Mouse (Mus musculus): Measurements from ENCODE around the gene Kri1.
A peak's percentile ranks its signal among the peaks of the same experiment; 100 is the strongest.
"Not testable (repeated sequence)": the region's sequence is repeated elsewhere in the genome, so short reads cannot be mapped to it uniquely, and the experiment has no call there.

Kri1 gene

DNA sequence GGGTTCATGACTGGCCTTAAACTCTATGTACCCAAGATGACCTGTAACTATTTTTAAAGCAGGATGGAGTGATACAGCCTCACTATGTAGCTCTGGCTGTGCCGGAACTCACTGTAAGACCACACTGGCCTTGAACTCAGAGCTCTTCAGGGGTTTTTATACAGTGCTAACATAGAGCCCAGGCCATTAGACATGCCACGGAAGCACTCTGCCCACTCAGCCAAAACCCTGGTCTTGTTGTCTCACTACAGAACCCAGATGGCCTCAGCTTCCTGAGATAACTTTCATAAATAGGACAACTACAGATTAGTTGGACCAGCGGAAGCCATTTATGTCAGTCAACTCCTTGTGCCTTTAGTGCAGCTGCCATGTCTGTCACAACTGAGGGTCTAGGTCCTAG is 13.4 kb downstream of the Kri1 start:
- no peak for DNase-seq (ENCODE audit: low spot score)

DNA sequence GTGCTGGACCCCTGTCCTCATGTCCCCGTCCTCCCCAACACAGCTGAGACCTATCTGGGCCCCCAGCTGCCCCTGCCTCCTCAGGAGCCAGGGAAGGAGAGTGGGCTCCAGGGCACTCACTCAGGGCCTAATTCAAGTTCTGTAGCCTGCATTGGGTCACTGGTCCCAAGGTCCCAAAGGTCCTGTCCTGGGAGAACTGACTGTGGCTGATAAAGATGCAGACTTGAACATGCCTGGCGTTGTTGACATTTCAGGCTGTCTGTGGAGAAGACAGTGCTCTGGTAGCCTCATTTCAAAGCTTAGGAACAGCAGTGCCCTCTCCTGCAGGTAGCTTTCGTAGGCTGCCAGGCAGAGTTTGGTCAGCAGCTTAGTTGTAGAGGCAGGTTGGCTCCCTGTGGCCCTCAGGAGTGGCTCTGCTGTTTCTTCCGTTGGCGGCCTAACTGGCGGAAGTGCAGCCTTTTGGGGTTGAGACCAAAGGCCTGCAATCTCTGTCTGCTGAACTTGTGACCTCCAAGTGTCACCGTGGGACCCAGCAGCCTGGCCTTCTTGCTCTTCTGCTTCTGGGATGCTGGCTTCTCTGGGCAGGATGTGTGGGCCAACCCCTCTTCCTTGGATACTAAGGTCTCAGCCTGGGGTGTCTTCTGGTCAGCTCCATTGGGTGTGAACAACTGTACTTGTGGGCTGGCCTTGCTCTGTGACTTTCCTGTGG is 14.1 kb downstream of the Kri1 start:
- DNase-seq (ENCODE audit: low spot score): no peak

DNA sequence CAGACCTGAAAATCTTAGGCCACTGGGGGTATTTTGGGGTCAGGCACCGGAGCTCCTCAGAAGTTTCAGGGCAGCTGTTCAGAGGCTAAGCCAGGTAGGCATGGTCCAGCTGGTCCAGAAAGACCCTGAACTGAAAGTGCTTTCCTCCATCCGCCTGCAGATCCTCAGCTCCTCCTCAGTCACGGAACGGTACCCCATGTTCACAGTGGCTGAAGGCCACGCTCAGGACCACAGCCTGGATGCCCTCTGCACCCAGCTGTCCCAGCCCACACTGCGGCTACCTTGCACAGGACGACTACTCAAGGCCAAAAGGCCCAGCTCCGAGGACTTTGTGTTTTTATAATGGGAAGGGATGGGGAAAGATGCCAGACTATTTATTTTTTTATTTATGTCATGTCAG is 14.7 kb downstream of the Kri1 start:
- DNase-seq (ENCODE audit: low spot score): no peak

DNA sequence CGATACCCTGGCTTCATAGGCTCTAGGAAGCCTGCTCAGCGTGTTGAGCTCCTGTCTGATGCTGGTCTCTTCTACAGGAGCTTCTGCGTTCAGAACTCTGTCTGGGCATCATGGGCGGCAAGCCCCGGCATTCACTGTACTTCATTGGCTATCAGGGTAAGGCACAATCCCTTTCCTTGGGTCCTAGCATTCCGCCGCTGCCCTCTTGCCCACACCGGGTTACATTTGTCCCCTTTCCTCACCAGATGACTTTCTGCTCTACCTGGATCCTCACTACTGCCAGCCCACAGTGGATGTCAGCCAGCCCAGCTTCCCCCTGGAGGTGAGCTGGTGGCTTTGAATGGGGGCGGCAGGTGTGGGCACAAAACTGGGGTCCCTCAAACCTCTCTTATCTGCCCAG is 15.4 kb downstream of the Kri1 start:
- DNase-seq (ENCODE audit: low spot score): no peak

DNA sequence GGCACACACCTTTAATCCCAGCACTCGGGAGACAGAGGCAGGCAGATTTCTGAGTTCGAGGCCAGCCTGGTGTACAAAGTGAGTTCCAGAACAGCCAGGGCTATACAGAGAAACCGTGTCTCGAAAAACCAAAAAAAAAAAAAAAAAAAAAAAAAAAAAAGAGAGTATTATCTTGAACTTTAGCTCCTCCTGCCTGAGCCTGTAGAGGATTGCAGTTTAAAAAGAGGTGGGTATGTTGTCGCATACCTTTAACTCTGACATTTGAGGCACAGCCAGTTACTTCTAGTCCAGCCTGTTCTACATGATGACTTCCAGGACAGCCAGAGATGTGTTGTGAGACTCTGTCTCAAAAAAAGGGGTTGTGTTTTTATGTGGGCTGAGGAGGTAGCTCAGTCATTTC is 18.2 kb downstream of the Kri1 start:
- DNase-seq (ENCODE audit: low spot score): not testable (repeated sequence)

GRCm38 (mm10) chr9:21268305-21268704 is 19.5 kb downstream of the Kri1 start:
- no peak for DNase-seq (ENCODE audit: low spot score)

DNA sequence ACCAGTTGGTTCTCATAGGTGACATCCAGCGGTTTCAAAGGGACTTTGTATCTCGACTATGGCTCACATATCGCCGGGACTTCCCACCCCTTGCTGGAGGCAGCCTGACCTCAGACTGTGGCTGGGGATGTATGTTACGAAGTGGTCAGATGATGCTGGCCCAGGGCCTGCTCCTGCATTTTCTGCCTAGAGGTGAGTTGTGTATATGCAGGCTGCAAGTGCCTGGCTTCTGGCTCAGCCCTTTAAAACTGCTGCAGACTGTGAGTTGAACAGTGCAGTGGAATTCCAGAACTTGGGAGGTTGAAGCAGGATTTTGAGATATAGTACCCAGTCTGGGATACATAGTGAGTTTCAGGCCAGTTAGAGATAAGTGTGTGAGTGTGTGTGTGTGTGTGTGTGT is 20.9 kb downstream of the Kri1 start:
- DNase-seq (ENCODE audit: low spot score): no peak

GRCm38 (mm10) chr9:21265611-21266010 is 22.2 kb downstream of the Kri1 start:
- no peak for DNase-seq (ENCODE audit: low spot score)

GRCm38 (mm10) chr9:21265000-21265561 is 22.7 kb downstream of the Kri1 start, which contains the start of gene Atg4d:
Gene Atg4d (plus strand): TSS chr9:21265293.
- peak; percentile 98 for DNase-seq (ENCODE audit: low spot score)

DNA sequence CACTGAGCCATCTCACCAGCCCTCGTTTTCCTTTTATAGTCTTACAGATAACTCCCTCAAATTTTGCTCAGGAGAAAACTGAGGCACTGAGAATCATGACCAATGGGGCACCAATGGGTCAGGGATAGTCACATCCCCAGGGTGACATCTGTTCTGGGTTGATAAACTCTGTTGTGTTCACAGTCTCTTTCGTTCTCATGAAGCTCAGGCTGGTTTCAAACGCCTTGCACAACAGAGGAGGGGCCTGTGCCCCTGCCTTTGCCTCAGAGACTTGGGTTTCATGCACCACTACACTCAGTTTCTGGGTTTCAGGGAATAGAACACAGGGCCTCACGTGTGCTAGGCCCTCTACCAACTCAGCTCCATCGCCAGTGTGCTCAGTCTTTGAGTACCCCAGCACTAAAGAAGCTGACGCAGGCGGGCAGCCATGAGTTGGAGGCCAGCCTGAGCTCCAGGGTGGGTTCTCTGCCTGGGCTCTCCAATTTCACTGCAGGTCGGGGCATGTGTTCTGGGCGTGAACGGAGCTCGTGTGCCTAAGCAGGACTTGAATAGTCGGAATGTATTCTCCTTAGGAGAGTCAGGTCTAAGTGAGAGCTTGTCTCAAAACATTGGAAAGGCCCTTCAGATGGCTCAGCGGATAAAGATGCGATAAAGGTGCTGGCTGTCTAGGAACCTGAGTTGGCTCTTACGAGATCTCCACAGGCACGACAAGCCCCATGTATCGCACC is 23.3 kb downstream of the Kri1 start:
- no peak for DNase-seq (ENCODE audit: low spot score)

- DNase-seq (ENCODE audit: low spot score): no peak
These were observed 25.9 kb downstream of the Kri1 start for GRCm38 (mm10) chr9:21261831-21262230.

GRCm38 (mm10) chr9:21260491-21261040 is 27.2 kb downstream of the Kri1 start:
- DNase-seq (ENCODE audit: low spot score): no peak

DNA sequence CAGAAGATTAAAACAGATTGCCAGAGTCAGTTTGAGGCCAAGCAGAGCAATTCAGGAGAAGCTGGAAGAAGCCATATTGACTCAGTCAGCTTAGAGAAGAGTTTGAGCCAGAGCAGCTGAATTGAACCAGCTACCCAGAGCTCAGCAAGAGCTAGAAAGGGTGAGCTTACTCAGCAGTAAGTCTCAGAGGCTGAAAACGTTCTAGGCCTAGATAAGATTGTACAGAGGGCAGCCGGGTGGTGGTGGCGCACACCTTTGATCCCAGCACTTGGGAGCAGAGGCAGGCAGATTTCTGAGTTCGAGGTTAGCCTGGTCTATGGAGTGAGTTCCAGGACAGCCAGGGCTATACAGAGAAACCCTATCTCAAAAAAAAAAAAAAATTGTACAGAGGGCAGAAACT is 31.4 kb downstream of the Kri1 start:
- not testable (repeated sequence) for DNase-seq (ENCODE audit: low spot score)

DNA sequence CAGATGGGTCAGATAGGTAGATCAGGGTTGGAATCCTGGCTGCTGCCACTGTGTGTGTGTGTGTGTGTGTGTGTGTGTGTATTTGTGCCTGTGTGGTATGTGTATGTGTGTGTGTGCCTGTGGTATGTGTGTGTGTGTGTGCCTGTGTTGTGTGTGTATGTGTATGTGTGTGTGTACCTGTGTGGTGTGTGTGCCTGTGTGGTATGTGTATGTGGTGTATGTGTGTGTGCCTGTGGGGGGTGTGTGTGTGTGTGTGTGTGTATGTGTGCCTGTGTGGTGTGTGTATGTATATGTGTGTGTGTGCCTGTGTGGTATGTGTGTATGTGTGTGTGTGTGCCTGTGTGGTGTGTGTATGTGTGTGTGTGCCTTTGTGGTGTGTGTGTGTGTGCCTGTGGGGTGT is 33.1 kb downstream of the Kri1 start:
- DNase-seq (ENCODE audit: low spot score): no peak

GRCm38 (mm10) chr9:21251116-21251735 is 36.5 kb downstream of the Kri1 start:
- no peak for DNase-seq (ENCODE audit: low spot score)

DNA sequence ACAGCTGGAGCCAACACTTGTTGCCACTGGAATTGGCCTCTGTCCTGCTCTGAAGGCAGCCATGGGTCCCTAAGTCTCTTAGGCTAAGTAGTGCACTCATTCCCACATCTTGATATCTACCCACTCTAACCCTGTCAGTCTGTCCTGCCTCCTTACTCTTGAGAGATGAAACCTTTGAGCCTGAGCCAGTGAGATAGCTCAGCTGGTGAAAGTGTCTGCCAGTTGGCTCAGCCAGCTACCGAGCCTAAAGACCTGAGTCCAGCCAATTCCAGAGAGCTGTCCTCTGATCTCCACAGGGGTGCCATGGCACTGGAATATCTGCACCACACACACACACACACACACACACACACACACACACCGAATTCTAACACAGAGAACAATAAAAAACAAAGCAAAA is 37.3 kb downstream of the Kri1 start:
- DNase-seq (ENCODE audit: low spot score): no peak

GRCm38 (mm10) chr9:21249629-21250508 is 37.9 kb downstream of the Kri1 start:
- DNase-seq (ENCODE audit: low spot score): no peak

- DNase-seq (ENCODE audit: low spot score): no peak
These were observed 39.4 kb downstream of the Kri1 start, which contains the start of gene S1pr5 for GRCm38 (mm10) chr9:21248326-21248725. Gene S1pr5 (minus strand): TSS chr9:21248443.

GRCm38 (mm10) chr9:21246342-21246741 is 41.4 kb downstream of the Kri1 start:
- DNase-seq (ENCODE audit: low spot score): no peak

DNA sequence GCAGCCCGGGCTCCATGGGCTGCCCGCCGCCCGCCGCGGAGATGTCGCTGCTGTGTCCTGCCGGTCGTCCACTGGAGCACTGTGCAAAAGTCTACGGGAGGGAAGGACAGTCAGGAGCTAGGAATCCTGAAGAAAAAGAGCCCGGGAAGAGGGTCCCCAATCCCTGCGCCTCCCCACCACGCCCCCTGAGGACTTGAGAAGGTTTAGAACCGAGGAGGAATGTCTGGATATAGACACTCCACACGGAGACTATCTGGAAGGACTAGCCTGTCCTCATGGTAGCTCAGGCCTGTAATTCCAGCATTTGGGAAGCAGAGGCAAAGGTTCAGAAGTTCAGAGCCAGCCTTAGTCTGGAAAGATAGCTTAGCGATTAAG is 42.7 kb downstream of the Kri1 start:
- no peak for DNase-seq (ENCODE audit: low spot score)

GRCm38 (mm10) chr9:21244428-21245112 is 43.2 kb downstream of the Kri1 start:
- no peak for DNase-seq (ENCODE audit: low spot score)

Data from spleen, adult 12 weeks (tissue).